Mouse (Mus musculus): Measurements from ENCODE around the gene Gpr137.
"Not testable (repeated sequence)": the region's sequence is repeated elsewhere in the genome, so short reads cannot be mapped to it uniquely, and the experiment has no call there.

The Gpr137 gene

DNA sequence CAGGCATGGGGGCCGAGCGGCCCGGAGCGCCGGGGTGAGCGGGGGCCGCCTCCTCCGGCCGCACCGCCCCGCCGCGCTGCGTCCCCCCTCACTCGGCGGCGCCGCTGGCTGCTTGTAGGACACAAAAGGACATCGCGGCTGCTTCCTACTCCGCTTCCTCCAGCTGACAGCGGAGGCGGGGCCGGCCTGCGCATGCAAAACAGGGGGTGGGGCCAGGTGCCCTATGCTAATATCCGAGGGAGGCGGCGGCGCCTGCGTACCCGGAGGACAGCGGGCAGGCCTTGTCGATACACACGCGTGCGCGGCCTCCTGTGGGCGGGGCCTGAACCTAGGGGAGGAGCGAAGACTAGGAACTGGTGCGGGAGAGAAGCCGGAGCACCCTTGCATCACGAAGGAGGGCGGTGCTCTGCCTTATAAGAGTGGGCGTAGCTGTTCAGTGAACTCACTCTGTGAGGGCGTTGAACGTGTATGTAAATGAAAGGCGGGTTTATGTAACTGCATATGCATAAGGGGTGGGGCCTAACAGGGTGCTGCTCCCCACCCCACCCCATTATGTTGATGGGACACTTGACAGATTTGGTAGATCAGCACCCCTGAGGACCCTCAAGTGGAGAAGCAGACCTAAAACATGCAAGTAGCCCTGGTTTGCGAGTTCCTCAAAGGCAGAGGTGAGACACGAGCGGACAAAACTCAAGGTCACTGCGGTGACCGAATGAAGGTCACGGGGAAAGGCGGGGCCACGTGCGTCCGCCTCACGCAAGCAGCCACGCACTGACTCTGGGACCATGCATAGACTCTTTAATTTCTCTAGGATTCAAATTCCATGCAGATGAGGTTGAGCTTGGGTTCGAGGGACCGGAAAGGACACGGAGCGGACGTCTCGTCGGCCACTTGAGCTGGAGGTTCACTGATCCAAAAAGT is 20.4 kb downstream of the Gpr137 start, which contains the start of gene Esrra:
Esrra (minus strand) TSS at position 167 of the 921 bp plus-strand sequence.
- in situ Hi-C loops (cut with MboI), result no loop called here

DNA sequence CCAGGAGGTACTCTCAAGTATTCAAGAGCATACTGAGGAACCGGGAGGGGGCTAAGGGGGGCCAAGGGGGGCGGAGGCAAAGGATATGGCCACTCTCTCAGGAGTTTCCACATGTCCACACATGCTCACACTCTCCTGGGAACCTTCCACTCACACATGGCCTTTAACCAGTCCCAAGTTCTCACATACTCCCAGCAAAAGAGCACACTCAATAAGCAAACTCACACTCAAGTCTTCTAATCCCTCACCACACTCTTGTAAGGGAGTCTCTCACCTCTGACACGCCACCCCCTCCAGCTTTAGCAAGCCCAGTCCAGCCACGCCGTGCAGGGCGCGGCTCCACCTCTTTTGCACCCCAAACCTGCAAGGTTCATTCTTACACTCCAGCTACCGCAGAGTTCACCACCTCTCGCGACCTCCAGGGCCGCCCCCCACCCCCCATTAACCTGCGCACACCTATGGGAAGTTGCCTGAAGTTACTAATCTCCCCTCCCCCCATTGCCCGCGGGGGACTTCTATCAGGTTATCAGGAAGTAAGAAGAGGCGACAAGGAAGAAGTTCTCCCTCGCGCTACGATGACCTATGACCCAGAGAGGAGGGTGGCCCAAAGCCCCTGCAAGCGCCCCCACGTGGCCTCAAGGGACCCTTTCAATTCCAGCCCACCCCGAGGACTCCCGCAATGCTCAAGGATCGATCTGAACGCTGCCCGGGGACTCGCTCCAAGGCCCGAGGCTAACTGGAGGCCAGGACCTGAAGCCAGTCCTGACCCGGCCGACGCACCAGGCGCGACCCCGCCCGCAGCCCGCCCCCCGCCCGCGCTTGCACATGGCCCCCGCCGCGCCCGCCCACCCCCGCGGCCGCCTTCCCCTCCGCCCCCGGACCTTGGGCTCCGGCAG is 21.3 kb downstream of the Gpr137 start:
- in situ Hi-C loops (cut with MboI), result no loop called here

- in situ Hi-C loops (cut with MboI), result no loop called here
These were observed 22.2 kb downstream of the Gpr137 start for GRCm38 (mm10) chr19:6919876-6920740.

- in situ Hi-C loops (cut with MboI), result no loop called here
These were observed 22.8 kb downstream of the Gpr137 start for GRCm38 (mm10) chr19:6919431-6919830.

DNA sequence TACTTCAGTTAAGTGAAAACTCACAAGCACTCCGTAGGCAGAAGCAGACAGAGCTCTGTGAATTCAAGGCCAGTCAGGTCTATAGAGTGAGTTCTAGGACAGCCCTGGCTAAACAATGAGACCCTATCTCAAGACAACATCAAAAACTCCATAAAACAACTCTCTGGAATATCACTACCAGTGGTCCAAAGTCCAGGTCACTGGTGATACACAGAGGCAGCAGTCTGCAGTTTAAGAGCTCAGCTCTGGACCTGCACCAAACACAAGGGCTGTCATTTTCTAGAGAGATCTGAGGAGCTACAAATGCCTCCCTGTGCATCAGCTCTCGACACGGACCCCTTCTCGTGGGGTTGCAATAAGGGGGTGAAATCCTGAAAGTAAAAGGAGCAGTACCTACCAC is 24.0 kb downstream of the Gpr137 start:
- in situ Hi-C loops (cut with MboI), result no loop called here

DNA sequence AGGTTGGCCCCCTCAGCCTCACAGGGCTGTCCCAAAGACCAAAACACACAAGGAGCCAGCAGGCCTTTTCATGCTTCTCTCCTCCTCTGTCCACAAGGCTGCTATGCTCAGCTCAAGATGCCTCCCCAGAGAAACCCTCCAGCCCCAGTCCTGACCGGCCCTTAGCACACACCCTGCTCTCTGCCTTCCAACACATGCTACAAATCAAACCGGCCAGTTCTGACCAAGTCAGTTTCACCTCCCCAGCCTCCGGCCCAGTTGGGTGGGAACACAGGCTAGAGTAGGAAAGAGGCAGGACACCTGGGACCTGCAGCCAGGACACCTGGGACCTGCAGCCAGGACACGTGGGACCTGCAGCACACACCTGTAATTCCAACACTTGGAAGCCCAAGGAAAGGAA is 25.8 kb downstream of the Gpr137 start:
- in situ Hi-C loops (cut with MboI), result no loop called here

DNA sequence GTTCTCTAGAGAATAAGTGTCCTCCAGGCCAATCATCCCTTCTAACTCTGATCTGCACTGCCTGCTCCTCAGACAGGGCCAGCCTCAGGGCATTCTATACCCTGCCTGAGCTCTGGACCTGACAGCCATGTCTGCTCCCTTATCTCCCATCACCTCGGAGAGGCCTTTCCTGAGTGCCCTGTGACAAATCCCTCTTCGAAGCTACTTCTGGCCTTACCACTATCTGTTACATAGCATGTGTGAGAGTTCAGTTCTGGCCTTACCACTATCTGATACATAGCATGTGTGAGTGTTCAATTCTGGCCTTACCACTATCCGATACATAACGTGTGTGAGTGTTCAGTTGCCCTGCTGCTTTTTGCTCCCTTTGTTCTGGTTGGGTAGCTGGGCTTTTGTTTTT is 27.0 kb downstream of the Gpr137 start:
- in situ Hi-C loops (cut with MboI), result no loop called here

- in situ Hi-C loops (cut with MboI), result no loop called here
These were observed 27.7 kb downstream of the Gpr137 start for GRCm38 (mm10) chr19:6914540-6914939.

- in situ Hi-C loops (cut with MboI), result no loop called here
These were observed 28.3 kb downstream of the Gpr137 start for GRCm38 (mm10) chr19:6913991-6914390.

GRCm38 (mm10) chr19:6913036-6913435 is 29.2 kb downstream of the Gpr137 start:
- in situ Hi-C loops (cut with MboI), result no loop called here

- in situ Hi-C loops (cut with MboI), result no loop called here
These were observed 29.9 kb downstream of the Gpr137 start for GRCm38 (mm10) chr19:6912205-6912970.

GRCm38 (mm10) chr19:6911101-6912074 is 30.9 kb downstream of the Gpr137 start:
- in situ Hi-C loops (cut with MboI), result no loop called here

GRCm38 (mm10) chr19:6910306-6910705 is 32.0 kb downstream of the Gpr137 start:
- in situ Hi-C loops (cut with MboI), result not testable (repeated sequence)

- in situ Hi-C loops (cut with MboI), result no loop called here
These were observed 32.6 kb downstream of the Gpr137 start, which contains the start of the genes Trmt112 and Prdx5 for GRCm38 (mm10) chr19:6909507-6910289. Trmt112 (plus strand) TSS chr19:6909698. Prdx5 (minus strand) TSS chr19:6910106.

- in situ Hi-C loops (cut with MboI), result no loop called here
These were observed 33.3 kb downstream of the Gpr137 start for GRCm38 (mm10) chr19:6909021-6909420.

- in situ Hi-C loops (cut with MboI), result no loop called here
These were observed 34.3 kb downstream of the Gpr137 start for GRCm38 (mm10) chr19:6907811-6908540.

- in situ Hi-C loops (cut with MboI), result no loop called here
These were observed 35.2 kb downstream of the Gpr137 start for GRCm38 (mm10) chr19:6907094-6907493.

DNA sequence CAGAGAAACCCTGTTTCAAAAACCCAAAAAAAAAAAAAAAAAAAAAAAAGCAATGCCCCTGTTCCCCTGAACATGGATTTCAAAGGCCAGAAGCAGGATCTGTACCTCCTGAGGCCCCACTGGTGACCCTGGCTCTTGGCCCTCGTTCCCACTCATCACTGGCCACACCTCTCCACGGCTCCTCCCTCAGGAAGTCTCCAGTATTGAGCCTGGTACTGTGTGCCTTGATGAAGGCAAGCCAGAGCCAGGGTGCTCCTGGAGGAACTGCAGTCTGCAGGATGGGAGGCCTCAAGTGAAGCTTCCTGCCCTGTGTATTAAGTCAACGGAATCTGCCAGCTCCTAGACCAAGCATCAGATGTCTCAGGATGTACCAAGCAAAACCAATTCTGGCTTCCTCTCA is 36.1 kb downstream of the Gpr137 start:
- in situ Hi-C loops (cut with MboI), result no loop called here
